30 mouse cellular contexts compared by ENCODE assay signal in genomic region chr10:19295388-19296013, GRCm38 (mm10).
"Had no signal": no experiment of that assay in that cellular context is flagged by ENCODE, and none has a peak within 500 bp of the region (broad histone marks: within the 10 kb centered on the region; RNA-seq: fewer than 3 reads in every experiment).

No protein-coding gene starts in this region.

- ATAC-seq: liver, embryonic 12.5 days; liver, postnatal 0 days; lung, postnatal 0 days; midbrain, embryonic 13.5 days; midbrain, embryonic 15.5 days; midbrain, embryonic 16.5 days had no signal

- H3K4me1 ChIP-seq: limb, embryonic 10.5 days; limb, embryonic 12.5 days; limb, embryonic 13.5 days; limb, embryonic 15.5 days; liver, embryonic 12.5 days; liver, embryonic 13.5 days; liver, embryonic 15.5 days; lung, embryonic 15.5 days; megakaryocyte, embryonic 14.5 days; midbrain, embryonic 10.5 days; midbrain, embryonic 12.5 days; midbrain, embryonic 13.5 days; midbrain, embryonic 15.5 days had no signal

- H3K27ac ChIP-seq: left cerebral cortex, adult 2 months; limb, embryonic 10.5 days; limb, embryonic 12.5 days; limb, embryonic 13.5 days; limb, embryonic 15.5 days; liver, embryonic 12.5 days; liver, embryonic 13.5 days; liver, embryonic 14.5 days; liver, embryonic 15.5 days; lung, embryonic 15.5 days; macrophage; midbrain, embryonic 10.5 days; midbrain, embryonic 12.5 days; midbrain, embryonic 13.5 days; midbrain, embryonic 15.5 days had no signal

- H3K4me2 ChIP-seq: limb, embryonic 12.5 days; limb, embryonic 13.5 days; limb, embryonic 15.5 days; liver, embryonic 11.5 days; liver, embryonic 12.5 days; liver, embryonic 13.5 days; liver, embryonic 15.5 days; lung, embryonic 14.5 days; lung, embryonic 15.5 days; midbrain, embryonic 11.5 days; midbrain, embryonic 12.5 days; midbrain, embryonic 13.5 days; midbrain, embryonic 15.5 days had no signal

- H3K4me3 ChIP-seq: left cerebral cortex, adult 2 months; limb, embryonic 10.5 days; limb, embryonic 12.5 days; limb, embryonic 13.5 days; limb, embryonic 15.5 days; liver, embryonic 12.5 days; liver, embryonic 13.5 days; liver, embryonic 15.5 days; lung, embryonic 15.5 days; megakaryocyte, embryonic 14.5 days; midbrain, embryonic 10.5 days; midbrain, embryonic 12.5 days; midbrain, embryonic 13.5 days; midbrain, embryonic 15.5 days; myocyte had no signal

- H3K9me3 ChIP-seq: limb, embryonic 10.5 days; limb, embryonic 12.5 days; limb, embryonic 13.5 days; limb, embryonic 15.5 days; liver, embryonic 12.5 days; liver, embryonic 13.5 days; liver, embryonic 15.5 days; lung, embryonic 15.5 days; midbrain, embryonic 10.5 days; midbrain, embryonic 12.5 days; midbrain, embryonic 13.5 days; midbrain, embryonic 15.5 days had no signal

- H3K27me3 ChIP-seq: limb, embryonic 15.5 days; liver, embryonic 12.5 days; liver, embryonic 13.5 days; liver, embryonic 15.5 days; lung, embryonic 15.5 days; midbrain, embryonic 12.5 days; midbrain, embryonic 13.5 days; midbrain, embryonic 15.5 days had no signal

- H3K9ac ChIP-seq: limb, embryonic 12.5 days; limb, embryonic 13.5 days; limb, embryonic 15.5 days; liver, embryonic 12.5 days; liver, embryonic 13.5 days; liver, embryonic 14.5 days; liver, embryonic 15.5 days; liver, postnatal 0 days; lung, embryonic 14.5 days; lung, embryonic 15.5 days; midbrain, embryonic 12.5 days; midbrain, embryonic 13.5 days; midbrain, embryonic 15.5 days had no signal

- H3K36me3 ChIP-seq: limb, embryonic 10.5 days; limb, embryonic 12.5 days; limb, embryonic 13.5 days; limb, embryonic 15.5 days; liver, embryonic 12.5 days; liver, embryonic 13.5 days; liver, embryonic 15.5 days; lung, embryonic 15.5 days; midbrain, embryonic 10.5 days; midbrain, embryonic 12.5 days; midbrain, embryonic 13.5 days; midbrain, embryonic 15.5 days had no signal

- DNase-seq: left cerebral cortex, postnatal 4 days; liver; liver, embryonic 13.5 days; liver, postnatal 0 days; lung, adult 2 months; lung, embryonic 14.5 days; lung, postnatal 10 days; lung, postnatal 14 days; lung, postnatal 4 days; midbrain, embryonic 14.5 days had no signal
